Mouse (Mus musculus): ENCODE data around the gene Vipr1. TPM values are rescaled to one million over a fixed set of nuclear protein-coding genes. Genes with fewer than 3 reads are reported as not detected.

Gene Vipr1
- polyA plus RNA-seq, 1 experiment: not detected

DNA sequence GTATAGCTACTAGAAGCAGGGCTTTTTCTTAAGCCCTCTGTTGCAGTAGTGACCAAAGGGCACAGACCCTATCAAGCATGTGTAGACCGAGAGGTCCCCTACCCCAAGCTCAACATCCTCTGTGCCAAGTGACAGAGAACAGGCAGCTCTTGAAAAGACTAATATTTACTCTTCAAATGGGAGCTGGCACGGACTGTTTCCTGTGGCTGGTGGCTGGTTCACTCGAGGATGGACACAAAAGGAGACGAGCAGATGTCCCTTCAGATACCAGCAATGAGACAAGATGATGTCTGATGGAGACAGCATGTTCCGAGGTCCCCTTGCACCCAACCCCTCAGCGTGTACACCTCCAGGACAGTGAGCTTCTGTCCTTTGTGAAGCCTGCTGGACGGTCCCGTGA, 35.0 kb downstream of the Vipr1 start:
- WGBS: 74% methylated on average over 8 of the region's 8 CpGs
- H3K4me3 ChIP-seq (ENCODE audit: insufficient read depth, low read depth, low read length): no peak overlapping the region

DNA sequence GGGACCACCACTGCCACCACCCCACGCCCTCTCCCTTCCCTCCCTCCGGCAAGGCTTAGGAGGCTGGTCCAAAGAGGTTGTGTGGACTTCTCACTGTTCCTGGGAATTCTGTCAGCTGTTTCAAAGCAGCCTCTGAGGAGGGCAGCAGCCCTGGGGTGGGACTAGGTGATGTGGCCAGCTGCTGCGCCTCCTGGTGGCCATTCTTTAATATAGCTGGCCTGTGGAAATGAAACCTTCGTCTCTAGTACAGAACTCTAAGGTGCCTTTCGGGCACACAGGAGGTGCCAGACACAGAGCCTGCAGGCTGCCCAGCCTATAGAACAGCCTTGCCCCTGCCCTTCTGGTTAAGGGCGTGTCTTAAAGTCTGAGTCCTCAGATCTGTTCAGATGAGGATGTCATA, 37.0 kb downstream of the Vipr1 start:
- WGBS: 27% methylated on average over 6 of the region's 6 CpGs
- Histone ChIP-seq H3K27ac (ENCODE audit: insufficient read depth, low read depth, low read length) (no peak overlapping the region), H3K4me1 (ENCODE audit: control insufficient read depth, insufficient read depth, low read length) (peaks cover 7% of the 10 kb centered on the region), H3K4me3 (ENCODE audit: insufficient read depth, low read depth, low read length) (no peak overlapping the region)
- TF ChIP-seq POLR2A (IDR thresholded peaks at IDR 0.05; ENCODE audit: insufficient read depth, low read depth, low read length) (no peak), CTCF (IDR thresholded peaks at IDR 0.05; ENCODE audit: insufficient read depth, low read depth, low read length) (peak; percentile 75)

More for the DNA sequence above, 35.0 kb downstream of the Vipr1 start:
- no peak overlapping the region for H3K27ac ChIP-seq (ENCODE audit: insufficient read depth, low read depth, low read length)
- H3K4me1 ChIP-seq (ENCODE audit: control insufficient read depth, insufficient read depth, low read length): peaks cover 10% of the 10 kb centered on the region
- TF ChIP-seq POLR2A (IDR thresholded peaks at IDR 0.05; ENCODE audit: insufficient read depth, low read depth, low read length) (no peak), CTCF (IDR thresholded peaks at IDR 0.05; ENCODE audit: insufficient read depth, low read depth, low read length) (no peak)

DNA sequence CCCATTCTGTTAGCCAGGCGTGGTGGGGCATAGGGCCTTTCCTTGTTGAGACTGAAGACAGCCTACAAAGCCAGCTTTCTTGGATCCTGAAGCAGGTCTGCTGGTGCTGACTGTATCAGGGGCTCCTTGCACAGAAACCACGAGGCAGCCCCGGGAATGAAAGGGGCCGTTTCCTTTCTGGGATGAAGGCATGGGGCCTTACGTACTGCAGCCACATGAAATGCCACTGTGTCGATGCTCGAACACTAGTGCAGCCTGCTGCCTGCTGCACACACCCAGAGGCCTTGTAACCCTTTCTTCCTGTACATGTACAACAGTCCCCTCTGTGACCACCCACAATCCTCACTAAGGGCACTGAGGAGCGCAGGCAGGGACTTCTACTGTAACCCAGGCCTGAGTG, 38.7 kb downstream of the Vipr1 start:
- TF ChIP-seq CTCF (IDR thresholded peaks at IDR 0.05; ENCODE audit: insufficient read depth, low read depth, low read length) (no peak), POLR2A (IDR thresholded peaks at IDR 0.05; ENCODE audit: insufficient read depth, low read depth, low read length) (no peak)
- 76% methylated on average over 8 of the region's 8 CpGs for WGBS
- no peak overlapping the region for H3K27ac ChIP-seq (ENCODE audit: insufficient read depth, low read depth, low read length)
- H3K4me3 ChIP-seq (ENCODE audit: insufficient read depth, low read depth, low read length): no peak overlapping the region
- H3K4me1 ChIP-seq (ENCODE audit: control insufficient read depth, insufficient read depth, low read length): peaks cover 7% of the 10 kb centered on the region

DNA sequence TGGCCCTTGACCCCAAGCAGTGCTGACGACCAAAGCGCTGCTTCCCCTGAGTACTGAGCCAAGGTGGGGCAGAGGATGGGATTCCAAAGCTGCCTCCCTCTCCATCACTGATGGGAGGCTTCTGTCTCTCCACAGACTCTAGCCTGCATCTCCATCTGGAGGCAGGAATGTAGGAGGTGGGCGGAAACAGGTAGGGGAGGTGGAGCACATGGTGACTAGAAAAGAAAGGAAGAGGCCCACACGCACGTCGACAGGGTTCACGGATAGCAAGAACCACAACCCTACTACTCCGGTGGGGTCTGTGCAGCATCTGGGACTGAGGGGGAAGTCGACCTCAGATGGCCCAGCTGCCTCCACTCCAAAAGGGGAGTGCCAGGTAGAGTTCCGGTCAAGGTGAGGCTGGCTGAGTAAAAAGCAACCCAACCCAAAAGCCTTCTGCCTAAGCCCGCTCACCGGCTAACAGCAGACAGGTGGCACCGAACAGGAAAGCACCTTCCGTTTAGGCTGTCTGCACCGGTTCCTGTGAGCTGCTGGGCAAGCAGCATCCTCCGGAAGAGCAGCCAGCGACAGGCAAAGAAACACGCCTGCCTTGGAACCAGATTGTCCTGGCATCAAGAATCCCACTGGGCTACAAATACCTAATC, 39.6 kb downstream of the Vipr1 start:
- TF ChIP-seq CTCF (IDR thresholded peaks at IDR 0.05; ENCODE audit: insufficient read depth, low read depth, low read length) (no peak), POLR2A (IDR thresholded peaks at IDR 0.05; ENCODE audit: insufficient read depth, low read depth, low read length) (no peak)
- Histone ChIP-seq H3K4me1 (ENCODE audit: control insufficient read depth, insufficient read depth, low read length) (peaks cover 7% of the 10 kb centered on the region), H3K4me3 (ENCODE audit: insufficient read depth, low read depth, low read length) (no peak overlapping the region), H3K27ac (ENCODE audit: insufficient read depth, low read depth, low read length) (no peak overlapping the region)
- WGBS: 78% methylated on average over 18 of the region's 18 CpGs

DNA sequence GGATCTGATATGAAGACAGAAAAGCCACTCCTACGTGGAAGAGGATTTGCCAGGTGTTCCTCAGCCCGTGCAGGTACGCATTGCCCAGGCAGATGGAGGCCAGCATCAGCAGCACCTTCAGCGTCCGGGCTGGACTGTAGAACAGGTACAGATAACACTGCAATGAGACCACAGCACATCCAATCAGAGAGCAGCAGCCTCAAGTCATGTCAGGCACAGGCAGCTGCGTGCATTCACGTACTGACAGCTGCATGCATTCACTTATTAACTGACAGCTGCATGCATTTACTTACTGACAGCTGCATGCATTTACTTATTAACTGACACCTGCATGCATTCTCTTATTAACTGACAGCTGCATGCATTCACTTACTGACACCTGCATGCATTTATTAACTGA, 42.2 kb downstream of the Vipr1 start:
- 87% methylated on average over 7 of the region's 7 CpGs for WGBS
- Histone ChIP-seq H3K4me3 (ENCODE audit: insufficient read depth, low read depth, low read length) (no peak overlapping the region), H3K27ac (ENCODE audit: insufficient read depth, low read depth, low read length) (no peak overlapping the region), H3K4me1 (ENCODE audit: control insufficient read depth, insufficient read depth, low read length) (peaks cover 5% of the 10 kb centered on the region; the same call in 1 of the 2 replicates)
- TF ChIP-seq POLR2A (IDR thresholded peaks at IDR 0.05; ENCODE audit: insufficient read depth, low read depth, low read length) (no peak), CTCF (IDR thresholded peaks at IDR 0.05; ENCODE audit: insufficient read depth, low read depth, low read length) (no peak)

DNA sequence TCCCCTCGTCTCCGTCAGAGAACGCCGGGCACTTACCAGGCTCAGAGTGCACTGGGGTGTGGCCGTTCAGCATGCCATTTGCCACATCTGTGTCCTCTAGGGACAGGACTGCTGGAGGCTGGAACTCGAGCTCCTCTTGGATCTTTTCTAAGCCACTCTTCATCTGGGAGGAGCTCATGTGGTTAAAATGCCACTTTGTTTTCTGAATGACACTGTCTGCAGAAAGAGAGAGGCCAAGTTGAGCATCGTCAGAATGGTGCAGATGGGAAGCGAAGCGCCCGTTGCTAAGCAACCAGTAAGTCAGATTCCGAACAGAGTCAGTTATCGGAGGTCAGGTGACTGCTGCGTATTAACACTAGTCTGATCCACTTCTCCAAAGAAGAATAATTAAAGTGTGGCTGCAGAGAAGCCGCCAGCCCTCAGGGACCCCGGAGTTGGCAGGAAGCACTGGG, 47.7 kb downstream of the Vipr1 start:
- Histone ChIP-seq H3K27ac (ENCODE audit: insufficient read depth, low read depth, low read length) (no peak overlapping the region), H3K4me3 (ENCODE audit: insufficient read depth, low read depth, low read length) (no peak overlapping the region), H3K4me1 (ENCODE audit: control insufficient read depth, insufficient read depth, low read length) (peaks cover 12% of the 10 kb centered on the region)
- WGBS: 10% methylated on average over 15 of the region's 15 CpGs
- TF ChIP-seq CTCF (IDR thresholded peaks at IDR 0.05; ENCODE audit: insufficient read depth, low read depth, low read length): no peak
- TF ChIP-seq POLR2A (IDR thresholded peaks at IDR 0.05; ENCODE audit: insufficient read depth, low read depth, low read length): no peak

DNA sequence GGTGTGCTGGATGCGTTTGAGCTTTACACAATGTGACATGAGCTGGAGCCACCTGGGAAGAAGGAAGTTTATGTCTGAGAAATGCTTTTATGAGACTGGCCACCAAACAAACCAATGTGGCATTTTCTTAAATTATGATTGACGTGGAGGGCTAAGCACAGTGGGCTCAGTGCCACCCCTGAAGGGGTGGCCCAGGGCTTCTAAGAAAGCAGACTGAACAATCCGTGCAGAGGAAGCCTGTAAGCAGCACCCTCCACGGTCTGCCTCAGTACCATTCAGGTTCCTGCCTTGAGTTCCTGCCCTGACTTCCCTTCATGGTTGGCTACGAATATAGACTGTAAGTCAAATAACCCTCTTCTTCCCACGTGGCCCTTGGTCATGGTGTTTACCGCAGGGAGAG, 48.2 kb downstream of the Vipr1 start:
- TF ChIP-seq POLR2A (IDR thresholded peaks at IDR 0.05; ENCODE audit: insufficient read depth, low read depth, low read length) (no peak), CTCF (IDR thresholded peaks at IDR 0.05; ENCODE audit: insufficient read depth, low read depth, low read length) (no peak)
- Histone ChIP-seq H3K4me3 (ENCODE audit: insufficient read depth, low read depth, low read length) (no peak overlapping the region), H3K4me1 (ENCODE audit: control insufficient read depth, insufficient read depth, low read length) (peaks cover 12% of the 10 kb centered on the region), H3K27ac (ENCODE audit: insufficient read depth, low read depth, low read length) (no peak overlapping the region)
- 55% methylated on average over 7 of the region's 7 CpGs for WGBS

DNA sequence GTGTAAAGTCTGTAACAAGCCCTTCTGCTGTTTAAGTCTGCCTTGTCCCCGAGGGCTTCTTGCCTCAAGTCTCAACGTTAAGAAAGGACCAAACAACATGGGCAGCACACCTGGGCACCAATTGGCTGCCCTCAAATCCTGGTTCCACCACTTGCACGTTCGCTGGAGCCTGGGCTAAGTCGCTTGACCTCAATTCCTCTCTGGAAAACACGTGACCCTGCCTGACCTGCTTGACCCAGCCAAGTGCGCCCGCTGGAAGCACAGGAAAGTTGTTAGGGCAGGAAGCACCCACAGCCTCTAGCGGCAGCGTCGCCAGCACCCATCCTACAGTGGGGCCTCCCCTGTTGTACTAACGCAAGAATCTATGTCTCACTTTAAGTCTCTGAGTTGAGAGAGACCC, 52.2 kb downstream of the Vipr1 start:
- Histone ChIP-seq H3K27ac (ENCODE audit: insufficient read depth, low read depth, low read length) (no peak overlapping the region), H3K4me1 (ENCODE audit: control insufficient read depth, insufficient read depth, low read length) (peaks cover 10% of the 10 kb centered on the region), H3K4me3 (ENCODE audit: insufficient read depth, low read depth, low read length) (no peak overlapping the region)
- TF ChIP-seq CTCF (IDR thresholded peaks at IDR 0.05; ENCODE audit: insufficient read depth, low read depth, low read length): no peak
- TF ChIP-seq POLR2A (IDR thresholded peaks at IDR 0.05; ENCODE audit: insufficient read depth, low read depth, low read length): no peak
- WGBS: 85% methylated on average over 12 of the region's 12 CpGs

DNA sequence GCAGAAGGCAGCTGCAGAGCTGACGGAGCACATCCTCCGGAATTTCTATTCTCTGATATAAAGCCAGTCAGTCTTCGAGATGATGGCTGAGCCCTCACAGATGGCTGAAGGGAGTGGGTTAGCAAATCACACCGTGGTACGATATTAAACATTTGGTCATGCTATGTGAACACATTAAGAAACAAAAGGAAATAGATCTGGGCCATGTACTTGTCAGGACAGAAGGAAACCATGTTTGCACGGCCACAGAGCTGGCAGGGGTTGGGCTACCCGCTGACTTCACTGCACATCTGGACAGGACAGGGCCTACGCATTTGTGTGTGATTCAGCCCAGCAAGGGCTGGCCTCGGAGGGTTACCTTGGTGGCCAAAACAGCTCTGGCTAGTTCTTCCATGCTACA, 54.1 kb downstream of the Vipr1 start:
- Histone ChIP-seq H3K27ac (ENCODE audit: insufficient read depth, low read depth, low read length) (no peak overlapping the region), H3K4me3 (ENCODE audit: insufficient read depth, low read depth, low read length) (no peak overlapping the region), H3K4me1 (ENCODE audit: control insufficient read depth, insufficient read depth, low read length) (no peaks in the 10 kb centered on the region)
- 65% methylated on average over 9 of the region's 9 CpGs for WGBS
- TF ChIP-seq POLR2A (IDR thresholded peaks at IDR 0.05; ENCODE audit: insufficient read depth, low read depth, low read length): no peak
- no peak for TF ChIP-seq CTCF (IDR thresholded peaks at IDR 0.05; ENCODE audit: insufficient read depth, low read depth, low read length)
